Comparison of ENCODE assay signal across 27 mouse cellular contexts in genomic region chr2:62355766-62356165, GRCm38 (mm10). TPM values are rescaled to one million over a fixed set of nuclear protein-coding genes. Genes with fewer than 3 reads are reported as not detected.
DNase-seq lines count a peak whose midpoint lies in the region; ATAC-seq lines count a peak whose summit lies in the region.
"Had no signal": no experiment of that assay in that cellular context is flagged by ENCODE, and none has a peak within 500 bp of the region (broad histone marks: within the 10 kb centered on the region; RNA-seq: fewer than 3 reads in every experiment).

No protein-coding gene starts in this region.

- H3K4me3 ChIP-seq in hindbrain, embryonic 12.5 days: no peak overlapping the region
- H3K4me3 ChIP-seq in hindbrain, embryonic 10.5 days: no peak overlapping the region
- H3K4me3 ChIP-seq in neural tube, embryonic 14.5 days (ENCODE audit: low read depth, low read length): no peak overlapping the region
- H3K4me3 ChIP-seq in neural tube, embryonic 15.5 days (replicated peaks): no peak overlapping the region
- no peak overlapping the region for H3K4me3 ChIP-seq in forebrain, embryonic 13.5 days
- H3K4me3 ChIP-seq: heart, embryonic 12.5 days; hindbrain, embryonic 13.5 days; liver, embryonic 13.5 days; midbrain, embryonic 13.5 days; neural tube, embryonic 12.5 days had no signal

- no peaks in the 10 kb centered on the region for H3K4me1 ChIP-seq in hindbrain, embryonic 12.5 days
- H3K4me1 ChIP-seq in hindbrain, embryonic 10.5 days (replicated peaks): 0 out of 2 replicates have a peak, but pooled peaks cover 6% of the 10 kb centered on the region
- H3K4me1 ChIP-seq in neural tube, embryonic 14.5 days (ENCODE audit: control insufficient read depth, insufficient read depth, low read length): no peaks in the 10 kb centered on the region
- H3K4me1 ChIP-seq in neural tube, embryonic 15.5 days: no peaks in the 10 kb centered on the region
- peaks cover 11% of the 10 kb centered on the region for H3K4me1 ChIP-seq in forebrain, embryonic 13.5 days
- H3K4me1 ChIP-seq: heart, embryonic 12.5 days; liver, embryonic 13.5 days; neural tube, embryonic 12.5 days had no signal

- H3K9ac ChIP-seq in hindbrain, embryonic 12.5 days: no peak overlapping the region
- H3K9ac ChIP-seq in neural tube, embryonic 14.5 days (replicated peaks; ENCODE audit: low read depth, low read length): no peak overlapping the region
- H3K9ac ChIP-seq in neural tube, embryonic 15.5 days (replicated peaks): no peak overlapping the region
- H3K9ac ChIP-seq in forebrain, embryonic 13.5 days: no peak overlapping the region
- H3K9ac ChIP-seq: heart, embryonic 12.5 days; hindbrain, embryonic 13.5 days; liver, embryonic 13.5 days; midbrain, embryonic 13.5 days; neural tube, embryonic 12.5 days had no signal

- H3K4me2 ChIP-seq in hindbrain, embryonic 12.5 days (replicated peaks): no peak overlapping the region
- H3K4me2 ChIP-seq in neural tube, embryonic 14.5 days (ENCODE audit: low read depth, low read length): no peak overlapping the region
- no peak overlapping the region for H3K4me2 ChIP-seq in neural tube, embryonic 15.5 days
- H3K4me2 ChIP-seq in forebrain, embryonic 13.5 days: no peak overlapping the region
- H3K4me2 ChIP-seq: heart, embryonic 12.5 days; hindbrain, embryonic 13.5 days; liver, embryonic 13.5 days; midbrain, embryonic 13.5 days; neural tube, embryonic 12.5 days had no signal

- H3K9me3 ChIP-seq in hindbrain, embryonic 12.5 days (replicated peaks): no peaks in the 10 kb centered on the region
- no peaks in the 10 kb centered on the region for H3K9me3 ChIP-seq in hindbrain, embryonic 10.5 days
- H3K9me3 ChIP-seq in neural tube, embryonic 14.5 days (ENCODE audit: control insufficient read depth, low read length): no peaks in the 10 kb centered on the region
- no peaks in the 10 kb centered on the region for H3K9me3 ChIP-seq in neural tube, embryonic 15.5 days (replicated peaks)
- H3K9me3 ChIP-seq in forebrain, embryonic 13.5 days (replicated peaks): no peaks in the 10 kb centered on the region
- H3K9me3 ChIP-seq: G1E; heart, embryonic 12.5 days; hindbrain, embryonic 13.5 days; liver, embryonic 13.5 days; midbrain, embryonic 13.5 days; neural tube, embryonic 12.5 days had no signal

- 41% methylated on average over 6 of the region's 6 CpGs for WGBS in hindbrain, embryonic 12.5 days
- 43% methylated on average over 6 of the region's 6 CpGs for WGBS in hindbrain, embryonic 10.5 days
- 39% methylated on average over 6 of the region's 6 CpGs for WGBS in neural tube, embryonic 14.5 days
- WGBS in neural tube, embryonic 15.5 days: 43% methylated on average over 6 of the region's 6 CpGs
- WGBS in forebrain, embryonic 13.5 days: 19% methylated on average over 6 of the region's 6 CpGs

- H3K36me3 ChIP-seq in hindbrain, embryonic 12.5 days: no peaks in the 10 kb centered on the region
- no peaks in the 10 kb centered on the region for H3K36me3 ChIP-seq in hindbrain, embryonic 10.5 days
- no peaks in the 10 kb centered on the region for H3K36me3 ChIP-seq in neural tube, embryonic 14.5 days (ENCODE audit: control insufficient read depth, insufficient read depth, low read length)
- no peaks in the 10 kb centered on the region for H3K36me3 ChIP-seq in neural tube, embryonic 15.5 days
- H3K36me3 ChIP-seq in forebrain, embryonic 13.5 days (ENCODE audit: poor library complexity, severe bottlenecking): no peaks in the 10 kb centered on the region
- H3K36me3 ChIP-seq: heart, embryonic 12.5 days; hindbrain, embryonic 13.5 days; liver, embryonic 13.5 days; midbrain, embryonic 13.5 days; neural tube, embryonic 12.5 days had no signal

- no peak for DNase-seq in hindbrain, embryonic 10.5 days (ENCODE audit: low spot score)
- DNase-seq in retina, postnatal 1 day: peak; percentile 31
- DNase-seq in gastrocnemius, adult 8-10 months (ENCODE audit: low spot score in 2 of 2): no peak
- DNase-seq in frontal cortex, postnatal 25 days (ENCODE audit: low spot score in 2 of 2): no peak
- DNase-seq: adrenal gland, postnatal 10 days; B cell, adult 2 months; cerebellum, adult 8-10 months; gastrocnemius, postnatal 14 days; heart, adult 18-20 months; heart, postnatal 10 days; kidney, adult 8-10 months; kidney, postnatal 14 days; liver, embryonic 13.5 days; lung, adult 2 months; lung, postnatal 14 days; thymus, adult 18-20 months; thymus, postnatal 4 days had no signal

- 0 out of 2 replicates have a peak, but pooled peaks have one; percentile 11 for ATAC-seq in hindbrain, embryonic 12.5 days (ENCODE audit: low FRiP score)
- ATAC-seq in neural tube, embryonic 14.5 days (ENCODE audit: low read depth): peak; percentile 41; the same call in 1 of the 2 replicates
- ATAC-seq in neural tube, embryonic 15.5 days (ENCODE audit: low FRiP score): no peak
- ATAC-seq in forebrain, embryonic 13.5 days: peak; percentile 39; the same call in 1 of the 2 replicates
- ATAC-seq: midbrain, embryonic 13.5 days had no signal

- no peak overlapping the region for H3K27ac ChIP-seq in hindbrain, embryonic 12.5 days
- no peak overlapping the region for H3K27ac ChIP-seq in hindbrain, embryonic 10.5 days
- no peak overlapping the region for H3K27ac ChIP-seq in neural tube, embryonic 14.5 days (ENCODE audit: low read depth, low read length)
- no peak overlapping the region for H3K27ac ChIP-seq in neural tube, embryonic 15.5 days (replicated peaks)
- no peak overlapping the region for H3K27ac ChIP-seq in forebrain, embryonic 13.5 days
- H3K27ac ChIP-seq: hindbrain, embryonic 13.5 days; liver, embryonic 13.5 days; midbrain, embryonic 13.5 days; neural tube, embryonic 12.5 days had no signal

- no peaks in the 10 kb centered on the region for H3K27me3 ChIP-seq in hindbrain, embryonic 12.5 days
- H3K27me3 ChIP-seq in hindbrain, embryonic 10.5 days (ENCODE audit: insufficient read depth, poor library complexity, severe bottlenecking): no peaks in the 10 kb centered on the region
- no peaks in the 10 kb centered on the region for H3K27me3 ChIP-seq in neural tube, embryonic 14.5 days (ENCODE audit: control insufficient read depth, insufficient read depth, low read length)
- no peaks in the 10 kb centered on the region for H3K27me3 ChIP-seq in neural tube, embryonic 15.5 days (replicated peaks)
- H3K27me3 ChIP-seq in forebrain, embryonic 13.5 days: no peaks in the 10 kb centered on the region
- H3K27me3 ChIP-seq: CH12.LX; heart, embryonic 12.5 days; hindbrain, embryonic 13.5 days; liver, embryonic 13.5 days; midbrain, embryonic 13.5 days; neural tube, embryonic 12.5 days had no signal

RNA-seq across cellular contexts. Expression of gene Dpp4, which starts 56.3 kb away (rescaled TPM):
- polyA plus RNA-seq in hindbrain, embryonic 12.5 days (2016; fragmentation: Nextera tagmentation; extraction: Ambion mirVana): 0.99 and 1.9 TPM in 2 replicates
- 0.35 and 0.50 TPM in 2 replicates for polyA plus RNA-seq in hindbrain, embryonic 10.5 days (2016; fragmentation: Nextera tagmentation; extraction: Ambion mirVana)
- 0.88 and 3.9 TPM in 2 replicates for polyA plus RNA-seq in neural tube, embryonic 14.5 days (2014; fragmentation: Nextera tagmentation; extraction: Ambion mirVana)
- polyA plus RNA-seq in neural tube, embryonic 15.5 days (2015; fragmentation: Nextera tagmentation; extraction: Ambion mirVana): 2.4 and 17.8 TPM in 2 replicates
- polyA plus RNA-seq in forebrain, embryonic 13.5 days (2015; fragmentation: Nextera tagmentation; extraction: Ambion mirVana): 0.47 and 0.56 TPM in 2 replicates
- total RNA-seq in gastrocnemius, adult 8-10 months (2022): 1 to 10 TPM; 2.0 to 3.4 (median 2.2) TPM
